Mouse (Mus musculus): ENCODE results near the gene Pax6. TPM values are rescaled to one million over a fixed set of nuclear protein-coding genes. Genes with fewer than 3 reads are reported as not detected.

Pax6 gene
- polyA plus RNA-seq, 1 experiment from 2014 or later: 0.09 TPM

- Histone ChIP-seq H3K4me3 (no peak overlapping the region), H3K4me2 (no peak overlapping the region), H3K9me3 (no peaks in the 10 kb centered on the region), H3K27me3 (replicated peaks) (peaks cover 99% of the 10 kb centered on the region), H3K4me1 (peaks cover 30% of the 10 kb centered on the region), H3K27ac (replicated peaks) (no peak overlapping the region), H3K36me3 (no peaks in the 10 kb centered on the region), H3K9ac (no peak overlapping the region)
- 4% methylated on average over 36 of the region's 36 CpGs for WGBS
- ATAC-seq (ENCODE audit: extremely low read depth, insufficient number of reproducible peaks, low FRiP score, low TSS enrichment): no peak
Measured at GRCm38 (mm10) chr2:105686363-105687316, 17.9 kb downstream of the Pax6 start.

- Histone ChIP-seq H3K4me1 (peaks cover 30% of the 10 kb centered on the region), H3K9ac (no peak overlapping the region), H3K4me2 (peak overlapping the region; percentile 61), H3K4me3 (peak overlapping the region; percentile 33), H3K27me3 (replicated peaks) (peaks cover 99% of the 10 kb centered on the region), H3K36me3 (no peaks in the 10 kb centered on the region), H3K27ac (replicated peaks) (no peak overlapping the region), H3K9me3 (no peaks in the 10 kb centered on the region)
- WGBS: 5% methylated on average over 13 of the region's 13 CpGs
- ATAC-seq (ENCODE audit: extremely low read depth, insufficient number of reproducible peaks, low FRiP score, low TSS enrichment): no peak
Measured at GRCm38 (mm10) chr2:105687317-105687991, 18.8 kb downstream of the Pax6 start.

GRCm38 (mm10) chr2:105688011-105688410 lies 19.3 kb downstream of the Pax6 start:
- no peak for ATAC-seq (ENCODE audit: extremely low read depth, insufficient number of reproducible peaks, low FRiP score, low TSS enrichment)
- H3K4me1 ChIP-seq: peaks cover 30% of the 10 kb centered on the region
- no peak overlapping the region for H3K27ac ChIP-seq (replicated peaks)
- peak overlapping the region; percentile 61 for H3K4me2 ChIP-seq
- peaks cover 99% of the 10 kb centered on the region for H3K27me3 ChIP-seq (replicated peaks)
- H3K9ac ChIP-seq: no peak overlapping the region
- 1% methylated on average over 17 of the region's 17 CpGs for WGBS
- no peaks in the 10 kb centered on the region for H3K36me3 ChIP-seq
- peak overlapping the region; percentile 33 for H3K4me3 ChIP-seq
- H3K9me3 ChIP-seq: no peaks in the 10 kb centered on the region

GRCm38 (mm10) chr2:105688436-105689303 lies 20.0 kb downstream of the Pax6 start:
- ATAC-seq (ENCODE audit: extremely low read depth, insufficient number of reproducible peaks, low FRiP score, low TSS enrichment): no peak
- Histone ChIP-seq H3K4me2 (peak overlapping the region; percentile 61), H3K27me3 (replicated peaks) (peaks cover 99% of the 10 kb centered on the region), H3K4me3 (peak overlapping the region; percentile 33), H3K27ac (replicated peaks) (no peak overlapping the region), H3K9ac (no peak overlapping the region), H3K4me1 (peaks cover 30% of the 10 kb centered on the region), H3K9me3 (no peaks in the 10 kb centered on the region), H3K36me3 (no peaks in the 10 kb centered on the region)
- under 1% methylated on average over 25 of the region's 25 CpGs for WGBS

DNA sequence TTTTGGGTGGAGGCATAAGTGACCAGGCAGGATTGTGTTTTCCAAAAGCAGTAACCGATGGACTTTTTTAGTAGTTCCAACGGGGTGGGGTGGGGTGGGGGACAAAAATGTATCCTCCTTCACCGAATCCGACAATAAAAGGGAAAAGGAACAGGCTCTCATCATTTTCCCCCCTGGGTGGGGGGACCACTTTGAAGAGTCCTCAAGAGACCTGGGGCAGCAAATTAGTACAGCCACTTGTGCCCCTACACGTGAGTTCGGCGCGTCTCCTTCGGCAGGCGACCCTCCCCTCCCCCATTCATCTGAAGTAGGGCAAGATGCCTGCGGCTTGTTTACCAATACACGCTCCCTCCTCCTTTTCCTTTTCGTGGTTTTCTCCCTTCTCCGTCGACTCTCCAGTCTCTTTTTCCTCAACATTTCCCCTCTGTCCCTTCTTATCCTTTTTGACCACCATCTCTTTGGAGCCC lies 20.6 kb downstream of the Pax6 start:
- no peaks in the 10 kb centered on the region for H3K36me3 ChIP-seq
- H3K4me3 ChIP-seq: peak overlapping the region; percentile 33
- H3K9me3 ChIP-seq: no peaks in the 10 kb centered on the region
- H3K4me1 ChIP-seq: peaks cover 30% of the 10 kb centered on the region
- ATAC-seq (ENCODE audit: extremely low read depth, insufficient number of reproducible peaks, low FRiP score, low TSS enrichment): no peak
- peaks cover 95% of the 10 kb centered on the region for H3K27me3 ChIP-seq (replicated peaks)
- peak overlapping the region; percentile 61 for H3K4me2 ChIP-seq
- 1% methylated on average over 15 of the region's 15 CpGs for WGBS
- H3K27ac ChIP-seq (replicated peaks): no peak overlapping the region
- H3K9ac ChIP-seq: no peak overlapping the region

- 5% methylated on average over 28 of the region's 28 CpGs for WGBS
- H3K4me1 ChIP-seq: peaks cover 30% of the 10 kb centered on the region
- peak overlapping the region; percentile 33; the same call in 1 of the 2 replicates for H3K4me3 ChIP-seq
- no peak for ATAC-seq (ENCODE audit: extremely low read depth, insufficient number of reproducible peaks, low FRiP score, low TSS enrichment)
- no peak overlapping the region for H3K27ac ChIP-seq (replicated peaks)
- no peak overlapping the region for H3K9ac ChIP-seq
- H3K4me2 ChIP-seq: peak overlapping the region; percentile 61
- peaks cover 92% of the 10 kb centered on the region for H3K27me3 ChIP-seq (replicated peaks)
- no peaks in the 10 kb centered on the region for H3K9me3 ChIP-seq
- no peaks in the 10 kb centered on the region for H3K36me3 ChIP-seq
Measured at GRCm38 (mm10) chr2:105689771-105690639, 21.3 kb downstream of the Pax6 start.

GRCm38 (mm10) chr2:105691296-105691695 lies 22.6 kb downstream of the Pax6 start:
- Histone ChIP-seq H3K4me3 (no peak overlapping the region), H3K4me2 (no peak overlapping the region), H3K9me3 (no peaks in the 10 kb centered on the region), H3K9ac (no peak overlapping the region), H3K27me3 (replicated peaks) (peaks cover 89% of the 10 kb centered on the region), H3K4me1 (peaks cover 30% of the 10 kb centered on the region), H3K27ac (replicated peaks) (no peak overlapping the region), H3K36me3 (no peaks in the 10 kb centered on the region)
- no peak for ATAC-seq (ENCODE audit: extremely low read depth, insufficient number of reproducible peaks, low FRiP score, low TSS enrichment)
- 10% methylated on average over 10 of the region's 10 CpGs for WGBS

- Histone ChIP-seq H3K4me1 (no peaks in the 10 kb centered on the region), H3K4me2 (no peak overlapping the region), H3K27ac (replicated peaks) (no peak overlapping the region), H3K4me3 (no peak overlapping the region), H3K36me3 (0 out of 2 replicates have a peak, but pooled peaks cover 6% of the 10 kb centered on the region), H3K9me3 (no peaks in the 10 kb centered on the region), H3K9ac (no peak overlapping the region), H3K27me3 (replicated peaks) (peaks cover 26% of the 10 kb centered on the region)
- 79% methylated on average over 5 of the region's 5 CpGs for whole genome bisulfite sequencing
- no peak for ATAC-seq (ENCODE audit: extremely low read depth, insufficient number of reproducible peaks, low FRiP score, low TSS enrichment)
Measured at GRCm38 (mm10) chr2:105697741-105698140, 29.0 kb downstream of the Pax6 start.

- ATAC-seq (ENCODE audit: extremely low read depth, insufficient number of reproducible peaks, low FRiP score, low TSS enrichment): no peak
- no peak overlapping the region for H3K9ac ChIP-seq
- H3K36me3 ChIP-seq: 0 out of 2 replicates have a peak, but pooled peaks cover 6% of the 10 kb centered on the region
- H3K4me1 ChIP-seq: no peaks in the 10 kb centered on the region
- H3K4me3 ChIP-seq: no peak overlapping the region
- no peak overlapping the region for H3K27ac ChIP-seq (replicated peaks)
- H3K4me2 ChIP-seq: no peak overlapping the region
- H3K9me3 ChIP-seq: no peaks in the 10 kb centered on the region
- peaks cover 17% of the 10 kb centered on the region for H3K27me3 ChIP-seq (replicated peaks)
- 63% methylated on average over 2 of the region's 2 CpGs for WGBS
Measured at GRCm38 (mm10) chr2:105698631-105699030, 29.9 kb downstream of the Pax6 start.

DNA sequence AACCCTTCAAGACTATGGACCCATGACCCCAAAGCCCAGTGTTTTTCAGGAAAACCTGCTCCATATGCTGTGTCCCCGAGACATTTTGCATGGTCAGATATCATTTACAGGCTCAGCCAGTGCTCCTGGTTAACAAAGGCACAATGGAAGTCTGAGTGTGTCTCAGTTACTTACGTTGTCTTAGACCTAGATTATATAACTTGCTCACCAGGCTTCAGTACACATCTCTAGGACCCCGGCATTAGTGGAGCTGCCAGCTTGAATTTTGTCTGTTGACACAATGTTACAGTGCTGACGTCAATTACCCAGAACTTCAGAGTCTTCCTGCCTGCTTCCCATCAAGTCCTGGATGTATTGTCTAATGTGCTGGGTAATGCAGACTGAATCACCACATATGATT lies 33.1 kb downstream of the Pax6 start:
- H3K4me2 ChIP-seq: no peak overlapping the region
- 59% methylated on average over 4 of the region's 4 CpGs for WGBS
- ATAC-seq (ENCODE audit: extremely low read depth, insufficient number of reproducible peaks, low FRiP score, low TSS enrichment): no peak
- H3K9ac ChIP-seq: no peak overlapping the region
- H3K36me3 ChIP-seq: 0 out of 2 replicates have a peak, but pooled peaks cover 6% of the 10 kb centered on the region
- H3K27me3 ChIP-seq (replicated peaks): 0 out of 2 replicates have a peak, but pooled peaks cover 5% of the 10 kb centered on the region
- no peaks in the 10 kb centered on the region for H3K9me3 ChIP-seq
- no peak overlapping the region for H3K27ac ChIP-seq (replicated peaks)
- H3K4me1 ChIP-seq: no peaks in the 10 kb centered on the region
- H3K4me3 ChIP-seq: no peak overlapping the region
